Mouse (Mus musculus) heart, postnatal 0 days (tissue): ENCODE data around the gene Tex10.

ENCODE experiments used
- CTCF ChIP-seq: IDR thresholded peaks from 2 replicates; pipeline ENCODE4 v1.5.1; 2016; ENCODE audit warnings: antibody characterized with exemption, control low read depth, low read depth
- EP300 ChIP-seq: IDR thresholded peaks from 2 replicates; pipeline ENCODE4 v1.6.1; 2016; ENCODE audit warnings: antibody characterized with exemption, low read depth

GRCm38 (mm10) chr4:48461060-48461459 is 12.2 kb downstream of the Tex10 start:
- TF ChIP-seq CTCF = no peak
- TF ChIP-seq EP300 = no peak
